Mouse (Mus musculus) liver, embryonic 14.5 days (tissue): ENCODE results near the gene Mfsd4b3.

Source experiments
- CTCF ChIP-seq: IDR thresholded peaks from 2 replicates; pipeline ENCODE4 v1.5.1; 2016; ENCODE audit warnings: antibody characterized with exemption, low read depth, control low read depth
- EP300 ChIP-seq: IDR thresholded peaks from 2 replicates; pipeline ENCODE4 v1.6.1; 2016; ENCODE audit warnings: antibody characterized with exemption, low read depth

- TF ChIP-seq CTCF (no peak), EP300 (no peak)
Observed at GRCm38 (mm10) chr10:39906799-39907658, 52.9 kb downstream of the Mfsd4b3 start.
